Mouse (Mus musculus) left cerebral cortex, adult 11 months (tissue): ENCODE measurements around the gene B3gnt7.

Experiments
- DNase-seq: peaks from one replicate; pipeline ENCODE4 v3.0.0; 2022; ENCODE audit warnings: low spot score

The B3gnt7 gene

GRCm38 (mm10) chr1:86302532-86302931 is at the start of gene B3gnt7:
Gene B3gnt7 (plus strand): TSS chr1:86302832.
- no peak for DNase-seq

GRCm38 (mm10) chr1:86253410-86253809 is 49.2 kb upstream of the B3gnt7 start:
- no peak for DNase-seq

DNA sequence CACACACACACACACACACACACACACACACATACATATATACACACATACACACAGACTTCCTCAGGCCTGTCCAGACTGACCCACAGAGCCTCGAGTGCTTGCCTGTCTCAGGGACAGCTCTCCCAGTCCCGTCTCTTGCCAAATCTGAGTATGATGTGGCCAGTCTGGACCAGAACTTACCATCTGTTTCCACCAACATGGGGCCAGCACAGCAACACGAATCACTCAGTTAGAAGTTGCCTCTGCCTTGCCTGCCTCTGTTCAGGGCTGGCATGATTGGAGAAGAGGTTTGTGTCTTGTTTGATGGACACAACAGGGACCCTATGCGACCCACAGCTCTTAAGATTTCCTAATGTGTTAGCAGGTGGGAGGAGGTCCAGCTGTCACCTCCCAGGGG is 46.3 kb upstream of the B3gnt7 start:
- no peak for DNase-seq

DNA sequence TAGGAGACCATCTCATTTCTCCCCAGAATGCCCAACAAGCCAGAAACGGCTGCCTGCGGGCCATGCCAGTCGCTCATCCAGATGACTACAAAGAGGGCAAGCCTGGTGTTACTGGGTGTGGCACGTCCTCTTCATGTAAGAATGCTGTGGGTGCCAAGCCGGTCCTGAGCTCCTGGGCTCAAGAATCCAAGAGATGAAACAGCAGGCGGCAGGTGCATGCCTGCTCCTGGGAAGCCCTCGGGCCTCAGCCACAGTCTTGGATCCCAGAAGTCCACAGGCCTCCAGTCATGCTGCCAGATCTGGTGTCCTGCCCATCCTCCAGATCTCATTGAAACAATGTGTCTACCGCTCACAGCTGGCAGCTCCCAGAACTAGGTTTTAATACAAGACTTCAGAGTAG is 45.4 kb upstream of the B3gnt7 start:
- no peak for DNase-seq

DNA sequence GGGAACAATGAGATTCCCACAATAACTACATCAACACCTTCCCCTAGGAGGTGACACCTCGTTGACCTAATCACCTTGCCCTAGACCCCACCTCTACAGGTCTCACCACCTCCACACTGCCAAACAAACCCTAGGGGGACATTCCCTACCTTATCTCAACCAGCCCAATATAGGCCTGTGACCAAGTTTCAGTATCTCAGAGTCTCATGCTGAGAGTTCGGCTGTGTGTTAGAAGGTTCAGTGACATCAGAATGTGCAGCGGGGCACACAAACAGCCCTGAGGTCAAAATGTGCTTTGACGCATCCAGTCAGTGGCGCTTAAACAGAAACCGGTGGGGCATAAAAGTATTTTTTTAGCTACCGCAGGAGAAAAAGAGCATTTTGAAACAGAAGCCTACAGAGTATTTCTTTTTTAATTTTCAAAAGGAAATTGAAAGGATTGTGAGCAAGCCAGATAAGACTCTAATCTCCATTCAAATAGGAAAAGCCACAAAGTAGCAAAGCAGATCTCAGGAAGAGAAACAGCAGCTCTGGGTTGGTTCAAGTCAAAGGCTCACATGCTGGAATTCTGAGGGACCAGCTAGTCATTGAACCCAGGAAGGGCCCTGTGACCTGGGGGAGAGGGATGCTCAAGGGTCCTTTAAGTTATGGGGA is 44.3 kb upstream of the B3gnt7 start:
- no peak for DNase-seq

DNA sequence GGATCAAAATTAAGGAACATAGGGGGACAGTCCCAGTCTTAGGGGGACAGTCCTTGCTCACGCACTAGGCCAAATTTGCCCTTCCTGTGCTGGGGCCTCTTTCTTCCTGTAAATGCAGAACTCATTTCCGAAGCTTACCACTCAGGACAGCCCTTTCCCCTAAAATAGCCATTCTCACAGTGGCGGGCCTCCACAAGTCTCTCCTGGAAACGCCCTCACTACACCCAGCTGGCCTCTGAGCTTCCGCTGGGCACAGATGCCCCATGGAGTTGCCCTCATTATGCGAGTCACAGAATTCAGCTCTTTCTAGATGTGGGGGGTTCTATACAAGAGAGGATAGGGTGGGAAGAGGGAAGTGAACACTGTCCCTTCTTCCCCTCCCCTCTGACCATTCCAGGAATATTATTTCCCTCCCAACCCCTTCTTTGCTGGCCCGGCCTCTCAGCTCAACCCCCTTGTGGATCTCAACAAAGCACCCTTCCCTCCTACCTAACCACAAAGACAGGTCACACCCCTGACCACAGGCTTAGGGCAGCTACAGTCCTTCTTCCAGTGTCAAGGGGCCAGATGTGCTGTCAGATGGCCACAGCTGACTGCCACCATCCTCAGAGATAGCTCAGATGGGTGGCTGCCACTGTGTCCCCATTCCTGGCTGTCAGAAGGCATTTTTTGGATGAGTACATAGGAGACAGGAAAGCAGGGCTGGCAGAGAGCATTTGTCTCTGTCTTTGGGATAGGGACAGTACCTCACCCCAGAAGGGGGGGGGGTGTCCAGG is 38.9 kb upstream of the B3gnt7 start:
- DNase-seq = no peak

DNA sequence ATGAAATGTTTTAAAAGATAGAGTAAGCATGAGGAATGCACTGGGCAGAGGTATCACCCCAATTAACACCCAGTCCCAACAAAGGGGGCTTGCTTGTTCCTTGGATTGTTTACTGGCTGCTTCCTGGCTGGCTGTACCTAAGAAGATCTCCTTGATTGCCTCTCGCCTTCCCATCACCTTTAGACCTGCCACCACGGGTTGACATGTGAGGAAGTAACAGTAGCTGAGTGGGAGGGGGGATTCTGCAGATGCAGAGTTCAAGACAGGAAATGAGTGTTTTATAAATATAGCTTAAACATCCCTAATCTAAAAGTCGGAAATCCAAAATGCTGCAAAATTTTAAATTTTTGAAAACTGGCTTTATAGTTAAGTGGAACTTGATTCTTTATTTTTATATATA is 37.6 kb upstream of the B3gnt7 start:
- no peak for DNase-seq

DNA sequence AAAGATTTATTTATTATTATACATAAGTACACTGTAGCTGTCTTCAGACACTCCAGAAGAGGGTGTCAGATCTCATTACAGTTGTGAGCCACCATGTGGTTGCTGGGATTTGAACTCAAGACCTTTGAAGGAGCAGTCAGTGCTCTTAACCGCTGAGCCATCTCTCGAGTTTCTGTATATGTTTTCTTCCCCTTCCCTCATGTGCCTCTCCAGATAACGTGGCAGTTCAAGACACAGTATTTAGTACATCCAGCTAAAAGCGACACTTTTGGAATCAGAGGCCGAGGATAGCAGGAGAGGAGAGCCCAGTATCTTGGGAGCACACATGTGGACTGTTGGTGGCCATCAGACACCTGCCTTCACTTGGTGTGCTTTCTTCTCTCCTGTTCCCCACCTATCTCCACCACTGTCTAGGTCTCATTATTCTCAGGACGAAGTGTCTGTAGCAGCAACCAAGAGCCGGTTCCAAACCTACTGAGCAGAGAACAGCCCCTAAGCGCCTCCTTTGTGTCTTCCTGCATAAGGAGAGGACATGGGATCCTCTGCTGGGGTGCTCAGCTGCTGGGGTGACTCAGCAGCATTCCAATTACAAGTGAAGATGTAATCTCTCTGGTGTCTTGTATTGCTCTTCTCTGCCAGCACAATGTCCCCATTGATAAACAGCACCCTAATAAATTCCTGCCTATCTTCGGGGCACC is 34.0 kb upstream of the B3gnt7 start:
- no peak for DNase-seq

GRCm38 (mm10) chr1:86269190-86269508 is 33.5 kb upstream of the B3gnt7 start:
- no peak for DNase-seq

GRCm38 (mm10) chr1:86271707-86272106 is 30.9 kb upstream of the B3gnt7 start:
- DNase-seq = no peak

DNA sequence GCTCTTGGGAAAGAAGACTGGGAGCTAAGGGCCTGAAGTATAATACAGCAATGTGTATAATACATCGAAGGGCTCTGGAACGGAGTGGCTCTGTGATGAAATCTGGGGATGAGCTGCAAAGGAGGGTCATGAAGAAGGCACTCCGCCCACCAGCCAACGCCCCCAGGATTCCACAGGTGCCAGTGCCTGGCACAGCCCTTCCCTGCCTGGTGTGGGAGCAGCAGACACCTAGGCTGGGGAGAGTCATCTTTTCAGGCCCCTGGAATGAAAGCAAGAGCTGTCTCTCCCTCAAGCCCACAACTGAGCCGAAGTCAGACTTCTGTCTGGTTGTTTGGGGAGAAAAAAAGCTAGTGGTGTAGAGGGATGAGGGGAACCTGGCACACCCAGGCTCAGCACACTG is 25.6 kb upstream of the B3gnt7 start:
- no peak for DNase-seq

GRCm38 (mm10) chr1:86281781-86282536 is 20.7 kb upstream of the B3gnt7 start:
- DNase-seq = peak; percentile 26

- no peak for DNase-seq
These were observed 18.5 kb upstream of the B3gnt7 start for GRCm38 (mm10) chr1:86284101-86284500.

- no peak for DNase-seq
These were observed 17.3 kb upstream of the B3gnt7 start for GRCm38 (mm10) chr1:86285295-86285694.

- no peak for DNase-seq
These were observed 15.2 kb upstream of the B3gnt7 start for GRCm38 (mm10) chr1:86287473-86287872.

GRCm38 (mm10) chr1:86290452-86290851 is 12.2 kb upstream of the B3gnt7 start:
- no peak for DNase-seq

DNA sequence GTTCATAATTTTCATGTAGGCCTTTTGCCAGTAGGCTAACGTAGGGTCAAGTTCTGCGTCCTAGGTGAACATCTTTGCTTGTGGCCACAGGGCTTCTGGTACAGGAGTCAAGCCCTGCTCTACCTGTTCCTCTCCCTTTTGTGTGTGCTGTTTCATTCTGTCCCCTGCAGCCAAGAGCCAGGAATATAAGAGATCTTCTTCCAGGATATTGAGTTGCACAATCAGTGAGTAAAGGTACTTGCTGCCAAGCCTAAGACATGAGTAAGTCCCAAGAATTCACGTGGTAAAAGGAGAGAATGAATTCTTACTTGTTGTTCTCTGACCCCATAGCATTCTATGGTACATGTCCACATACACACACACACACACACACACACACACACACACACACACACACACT is 9.5 kb upstream of the B3gnt7 start:
- no peak for DNase-seq

DNA sequence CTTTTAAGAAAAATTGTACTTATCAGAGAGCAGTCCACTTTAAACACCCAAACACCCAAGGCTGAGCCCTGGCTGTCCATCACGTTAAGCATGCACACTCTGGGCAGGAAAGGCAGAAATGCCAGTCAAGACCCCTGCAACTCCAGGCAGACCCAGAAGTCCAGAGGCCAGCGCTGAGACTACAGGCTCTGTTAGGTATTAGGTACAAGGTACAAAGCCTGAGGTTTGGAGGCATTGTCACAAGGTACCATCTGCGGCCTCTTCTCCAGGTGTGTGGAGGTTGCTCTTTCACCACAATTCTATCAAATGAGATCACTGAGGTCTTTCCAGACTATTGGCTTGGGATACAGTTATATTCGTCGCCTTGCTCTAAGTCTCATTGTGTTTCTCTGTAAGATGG is 8.8 kb upstream of the B3gnt7 start:
- no peak for DNase-seq

DNA sequence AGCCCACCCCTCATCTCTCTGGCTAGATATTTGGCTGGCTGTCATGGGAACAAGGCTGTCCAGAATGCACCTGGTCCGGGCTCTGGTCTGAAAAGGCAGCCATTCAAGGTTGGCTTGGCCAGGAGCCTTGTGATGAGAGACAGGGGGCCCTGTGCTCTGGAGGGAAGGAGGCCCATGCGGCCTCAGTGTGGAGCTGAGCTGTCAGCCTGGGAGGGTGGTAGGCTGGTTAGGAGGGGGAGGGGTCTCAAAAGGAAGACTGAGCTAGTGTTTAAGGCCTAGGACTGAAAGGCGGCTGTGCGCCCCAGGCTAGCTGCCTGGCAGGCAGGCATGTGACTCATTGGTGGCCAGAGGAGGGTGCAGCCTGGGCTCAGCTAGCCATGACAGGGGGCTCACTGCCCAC is 8.2 kb upstream of the B3gnt7 start:
- no peak for DNase-seq

- no peak for DNase-seq
These were observed 2.5 kb upstream of the B3gnt7 start for GRCm38 (mm10) chr1:86300093-86300492.

GRCm38 (mm10) chr1:86300731-86301130 is 1.9 kb upstream of the B3gnt7 start:
- DNase-seq = no peak

- no peak for DNase-seq
These were observed 1.2 kb upstream of the B3gnt7 start for GRCm38 (mm10) chr1:86301221-86302091.
